Mouse (Mus musculus) forebrain, embryonic 14.5 days (tissue): ENCODE data around the gene Ypel3. TPM values are rescaled to one million over a fixed set of nuclear protein-coding genes. Genes with fewer than 3 reads are reported as not detected.

Experiments used
- ATAC-seq: fragments of 200-750 bp; cut with Nextera tagmentation; 2 replicates; pipeline ENCODE4 v1.8.0; 2017; ENCODE audit warnings: mild to moderate bottlenecking, moderate library complexity
- DNase-seq: peaks from one replicate; pipeline ENCODE4 v3.0.0-alpha.2; 2015; ENCODE audit warnings: low spot score
- H3K27ac ChIP-seq: fragments of 300-500 bp; sonication (generic); 2 replicates; pipeline ENCODE4 v1.5.1; 2014; ENCODE audit warnings: low read depth, mild to moderate bottlenecking, control low read depth, low read length, moderate library complexity
- H3K27me3 ChIP-seq: fragments of 300-500 bp; sonication (generic); replicated peaks from 2 replicates; pipeline ENCODE4 v1.6.1; 2014; ENCODE audit warnings: low read length, control low read depth, mixed read lengths; ENCODE audit not compliant: control insufficient read depth, insufficient read depth
- H3K36me3 ChIP-seq: fragments of 300-500 bp; sonication (generic); 2 replicates; pipeline ENCODE4 v1.6.1; 2014; ENCODE audit warnings: low read length, control low read depth; ENCODE audit not compliant: control insufficient read depth, insufficient read depth
- H3K4me1 ChIP-seq: fragments of 300-500 bp; sonication (generic); 2 replicates; pipeline ENCODE4 v1.6.1; 2014; ENCODE audit warnings: antibody characterized with exemption, low read length, control low read depth; ENCODE audit not compliant: control insufficient read depth, insufficient read depth
- H3K4me2 ChIP-seq: fragments of 300-500 bp; sonication (generic); 2 replicates; pipeline ENCODE4 v1.6.1; 2014; ENCODE audit warnings: mild to moderate bottlenecking, control low read depth, low read length
- H3K4me3 ChIP-seq: fragments of 300-500 bp; sonication (generic); 2 replicates; pipeline ENCODE4 v1.5.1; 2014; ENCODE audit warnings: low read depth, low read length, control low read depth
- H3K9ac ChIP-seq: fragments of 300-500 bp; sonication (generic); 2 replicates; pipeline ENCODE4 v1.6.1; 2014; ENCODE audit warnings: mild to moderate bottlenecking, low read length, control low read depth, moderate library complexity
- H3K9me3 ChIP-seq: fragments of 300-500 bp; sonication (generic); replicated peaks from 2 replicates; pipeline ENCODE4 v1.6.1; 2016; ENCODE audit warnings: low read length, control low read depth, mixed read lengths; ENCODE audit not compliant: control insufficient read depth
- WGBS: fragments of 180-500 bp; shearing (Covaris S2); extraction: QIAGEN DNeasy Blood & Tissue Kit; methylation state at CpG from one replicate; pipeline ENCODE4 v1.1.7; 2014; 5-methylcytosine and 5-hydroxymethylcytosine counted together
- polyA plus RNA-seq: library from polyadenylated mRNA; unstranded; fragments of >200 nt; fragmentation: Nextera tagmentation; extraction: Ambion mirVana; gene quantifications from 2 replicates; pipeline ENCODE4 v1.2.1, GENCODE M21; 2014

Gene Ypel3
- polyA plus RNA-seq, 1 experiment from 2014 or later = 230 TPM

DNA sequence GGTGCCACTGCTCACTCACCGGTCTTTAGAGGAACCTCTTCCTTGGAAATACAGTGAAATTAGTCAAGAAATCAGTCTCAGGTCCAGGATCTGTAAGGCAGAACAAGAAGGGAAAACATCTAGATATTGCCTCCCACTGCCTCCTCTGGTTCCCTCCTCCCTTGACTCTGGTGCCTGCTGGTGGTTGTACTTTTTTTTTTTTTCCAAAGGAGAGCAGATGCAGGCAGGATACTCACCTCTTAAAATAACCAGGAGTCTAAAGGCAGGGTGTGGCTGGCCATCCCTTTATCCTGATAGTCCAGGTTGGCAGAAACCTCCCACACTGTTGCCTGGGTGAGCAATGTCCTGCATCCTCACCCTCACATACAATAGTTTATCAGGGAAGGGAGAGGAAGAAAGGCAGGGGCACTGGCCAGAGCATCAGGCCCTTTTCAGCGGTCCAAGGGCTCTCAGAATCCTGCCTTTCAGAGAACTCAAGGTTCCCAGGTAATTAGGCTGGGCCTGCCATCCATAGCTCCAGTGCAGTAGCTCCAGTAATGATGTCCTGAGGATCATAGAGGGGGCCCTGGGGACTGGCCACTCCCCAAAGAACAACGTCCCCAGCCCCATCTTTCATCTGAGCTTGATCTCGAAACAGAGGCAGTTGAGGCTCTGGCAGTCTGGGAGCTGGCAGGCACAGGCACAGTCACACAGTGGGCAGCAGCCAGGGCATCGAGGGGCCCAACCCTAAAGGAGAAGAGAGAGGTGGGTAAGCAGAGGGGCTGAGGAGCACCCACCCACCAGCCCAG is 23.7 kb downstream of the Ypel3 start:
- Histone ChIP-seq H3K36me3 (peaks cover 45% of the 10 kb centered on the region), H3K9me3 (no peaks in the 10 kb centered on the region), H3K27me3 (no peaks in the 10 kb centered on the region), H3K4me3 (peak overlapping the region; percentile 70), H3K9ac (peak overlapping the region; percentile 76), H3K27ac (peak overlapping the region; percentile 95; the same call in 1 of the 2 replicates), H3K4me1 (peaks cover 12% of the 10 kb centered on the region), H3K4me2 (peak overlapping the region; percentile 90)
- 31% methylated on average over 5 of the region's 5 CpGs for WGBS
- ATAC-seq (no peak), DNase-seq (no peak)

DNA sequence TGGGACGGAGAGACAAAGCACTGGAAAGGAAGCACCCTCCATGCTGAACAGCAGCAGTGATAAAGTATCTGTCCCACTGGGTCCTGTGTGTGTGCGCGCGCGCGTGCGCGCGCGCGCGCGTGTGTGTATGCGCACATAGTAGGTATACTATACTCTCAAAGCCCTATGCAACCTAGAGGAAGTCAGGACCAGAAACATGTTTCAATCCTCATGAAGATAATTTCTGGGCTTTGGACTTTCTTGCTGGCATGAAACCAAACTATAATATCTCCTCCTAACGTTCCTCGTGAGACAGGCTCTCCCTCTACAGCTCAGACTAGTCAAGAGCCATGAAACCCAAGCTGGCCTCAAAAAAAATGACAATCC is 24.3 kb downstream of the Ypel3 start:
- Histone ChIP-seq H3K27me3 (no peaks in the 10 kb centered on the region), H3K4me3 (no peak overlapping the region), H3K4me2 (no peak overlapping the region), H3K9ac (no peak overlapping the region), H3K27ac (no peak overlapping the region), H3K36me3 (peaks cover 40% of the 10 kb centered on the region), H3K4me1 (peaks cover 12% of the 10 kb centered on the region), H3K9me3 (no peaks in the 10 kb centered on the region)
- ATAC-seq (no peak), DNase-seq (no peak)
- WGBS = 96% methylated on average over 16 of the region's 16 CpGs

DNA sequence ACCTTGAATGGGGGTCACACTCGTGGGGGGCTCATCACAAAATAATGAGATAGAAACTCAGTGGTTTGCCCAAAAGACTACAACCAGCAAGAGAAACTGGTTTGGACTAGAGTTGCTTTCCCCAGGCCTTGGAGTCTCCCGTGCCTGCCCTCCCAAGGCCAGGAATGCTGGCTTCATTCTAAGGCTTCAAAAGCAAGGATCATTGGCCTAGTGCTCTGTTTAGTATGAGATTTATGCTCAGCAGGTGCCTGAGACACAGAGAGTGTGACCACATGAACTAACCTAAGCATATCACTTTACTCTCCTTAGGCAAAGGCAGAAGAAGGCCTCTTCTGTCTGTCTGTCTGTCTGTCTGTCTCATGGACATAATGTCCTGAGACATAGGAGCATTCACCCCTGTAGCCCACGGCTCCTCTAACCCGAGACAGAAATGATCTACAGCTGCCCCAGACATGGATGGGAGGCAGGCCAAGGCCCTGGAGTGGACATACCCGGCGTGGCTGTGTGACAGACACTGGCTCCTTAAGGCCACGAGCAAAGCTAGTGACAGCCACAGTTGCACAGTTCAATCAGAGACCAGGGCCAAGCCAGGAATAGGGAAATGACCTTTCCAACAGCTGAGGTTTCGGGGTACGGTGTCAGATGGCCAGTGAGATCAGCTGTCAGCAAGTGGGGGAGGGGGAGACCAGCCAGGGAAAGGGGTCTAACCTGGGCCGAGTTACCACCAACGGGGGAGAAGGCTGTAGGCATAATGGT is 25.6 kb downstream of the Ypel3 start:
- Histone ChIP-seq H3K36me3 (peaks cover 28% of the 10 kb centered on the region), H3K4me1 (peaks cover 12% of the 10 kb centered on the region), H3K27me3 (no peaks in the 10 kb centered on the region), H3K27ac (no peak overlapping the region), H3K9ac (no peak overlapping the region), H3K9me3 (no peaks in the 10 kb centered on the region), H3K4me3 (no peak overlapping the region), H3K4me2 (no peak overlapping the region)
- DNase-seq = no peak
- ATAC-seq = no peak
- WGBS = 89% methylated on average over 11 of the region's 11 CpGs

DNA sequence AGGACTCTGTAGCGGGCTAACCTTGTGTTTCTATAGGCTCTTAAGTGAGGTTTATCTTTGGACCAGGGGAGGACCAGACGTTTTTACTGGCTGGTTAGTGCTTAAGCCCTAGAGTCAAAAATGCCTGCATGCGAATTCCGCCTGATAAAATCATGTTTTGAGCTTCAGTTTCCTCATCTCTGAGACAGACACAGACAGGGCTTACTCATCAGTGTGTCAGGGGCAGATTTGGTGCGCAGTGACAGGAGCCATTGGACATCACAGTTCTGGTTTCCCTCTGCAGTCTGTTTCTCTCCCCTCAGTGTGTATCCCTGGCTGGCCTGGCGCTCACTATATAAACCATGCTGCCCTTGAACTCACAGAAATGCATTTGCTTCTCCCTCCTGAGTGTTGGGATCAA is 26.4 kb downstream of the Ypel3 start:
- Histone ChIP-seq H3K4me1 (peaks cover 8% of the 10 kb centered on the region), H3K4me3 (no peak overlapping the region), H3K27me3 (no peaks in the 10 kb centered on the region), H3K4me2 (no peak overlapping the region), H3K9me3 (no peaks in the 10 kb centered on the region), H3K27ac (no peak overlapping the region), H3K9ac (no peak overlapping the region), H3K36me3 (peaks cover 28% of the 10 kb centered on the region)
- DNase-seq (no peak), ATAC-seq (no peak)
- WGBS = 94% methylated on average over 6 of the region's 6 CpGs

GRCm38 (mm10) chr7:126803751-126804150 is 27.0 kb downstream of the Ypel3 start:
- DNase-seq = no peak
- Histone ChIP-seq H3K36me3 (peaks cover 28% of the 10 kb centered on the region), H3K9ac (no peak overlapping the region)

GRCm38 (mm10) chr7:126806956-126807355 is 30.2 kb downstream of the Ypel3 start:
- Histone ChIP-seq H3K36me3 (peaks cover 26% of the 10 kb centered on the region), H3K9ac (0 out of 2 replicates have a peak overlapping the region, but pooled peaks have one; percentile 9), H3K27ac (no peak overlapping the region), H3K4me3 (no peak overlapping the region), H3K4me2 (no peak overlapping the region), H3K9me3 (no peaks in the 10 kb centered on the region), H3K27me3 (no peaks in the 10 kb centered on the region), H3K4me1 (peaks cover 8% of the 10 kb centered on the region)
- ATAC-seq (no peak), DNase-seq (no peak)
- WGBS = 84% methylated on average over 6 of the region's 6 CpGs

More at GRCm38 (mm10) chr7:126803751-126804150, 27.0 kb downstream of the Ypel3 start:
- Histone ChIP-seq H3K4me2 (no peak overlapping the region), H3K27ac (no peak overlapping the region), H3K27me3 (no peaks in the 10 kb centered on the region), H3K4me3 (no peak overlapping the region), H3K9me3 (no peaks in the 10 kb centered on the region), H3K4me1 (peaks cover 12% of the 10 kb centered on the region)
- ATAC-seq = no peak

DNA sequence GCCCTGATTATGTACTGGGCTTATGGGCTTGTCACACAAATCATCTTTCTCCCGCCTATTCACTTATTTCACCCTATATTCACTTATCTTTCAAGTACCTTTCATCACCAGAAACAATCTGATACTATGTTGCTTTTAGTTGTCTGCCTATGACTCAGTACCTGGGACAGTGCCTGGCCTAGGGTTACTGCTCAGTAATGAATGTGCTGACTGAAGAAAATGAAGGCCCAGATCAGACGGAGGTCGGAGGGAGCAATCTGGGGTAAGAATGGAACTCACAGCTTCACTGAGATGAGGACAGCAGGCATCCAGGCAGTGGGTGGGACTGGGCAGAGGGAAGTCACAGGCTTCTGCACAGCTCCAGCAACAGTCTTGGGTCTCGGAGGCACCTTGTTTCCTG is 30.6 kb downstream of the Ypel3 start:
- DNase-seq (no peak), ATAC-seq (no peak)
- Histone ChIP-seq H3K9me3 (no peaks in the 10 kb centered on the region), H3K4me3 (no peak overlapping the region), H3K4me1 (peaks cover 8% of the 10 kb centered on the region), H3K27me3 (no peaks in the 10 kb centered on the region), H3K9ac (peak overlapping the region; percentile 88; the same call in 1 of the 2 replicates), H3K36me3 (peaks cover 25% of the 10 kb centered on the region), H3K4me2 (peak overlapping the region; percentile 90; the same call in 1 of the 2 replicates), H3K27ac (no peak overlapping the region)
- WGBS = 75% methylated on average over 4 of the region's 4 CpGs

DNA sequence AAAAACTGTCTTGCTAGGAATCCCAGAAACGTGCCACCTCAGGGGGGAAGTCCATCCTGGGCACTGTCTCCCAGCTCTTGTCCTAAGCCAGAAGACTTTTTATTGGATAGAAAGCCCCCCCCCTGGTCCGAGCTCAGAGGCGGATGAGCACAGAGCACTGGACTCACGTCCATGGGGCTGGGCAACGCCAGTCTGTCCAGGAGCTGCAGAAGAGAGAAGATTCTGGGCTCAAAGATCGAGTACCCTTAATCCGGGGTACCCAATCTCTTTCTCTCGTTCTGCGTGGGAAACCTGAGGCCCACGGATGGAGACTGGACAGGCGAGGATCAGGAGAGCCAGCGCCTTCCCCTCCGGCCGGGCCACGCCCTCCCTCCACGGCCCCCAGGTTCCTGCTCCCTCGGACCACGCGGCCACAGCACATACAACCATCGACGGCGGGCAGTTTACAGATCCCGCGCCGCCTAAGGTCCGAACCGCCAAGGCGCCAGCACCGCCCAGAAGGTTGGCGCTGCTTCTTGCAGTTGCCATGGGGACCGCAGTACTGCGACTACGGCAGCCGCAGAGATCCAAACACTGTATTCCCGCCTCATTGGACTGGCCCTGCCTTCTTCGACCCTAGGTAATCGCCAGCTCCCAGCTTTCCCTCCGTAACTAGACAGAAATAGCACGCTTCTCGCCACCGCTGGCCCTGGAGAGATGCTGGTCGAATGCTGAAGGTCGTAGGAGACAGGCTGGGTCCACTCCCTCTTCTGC is 32.1 kb downstream of the Ypel3 start:
- no peaks in the 10 kb centered on the region for H3K27me3 ChIP-seq
- ATAC-seq = peak; percentile 98
- under 1% methylated on average over 43 of the region's 43 CpGs for WGBS

More for the DNA sequence above, 32.1 kb downstream of the Ypel3 start:
- Histone ChIP-seq H3K9me3 (no peaks in the 10 kb centered on the region), H3K36me3 (peaks cover 12% of the 10 kb centered on the region; the same call in 1 of the 2 replicates), H3K4me3 (peak overlapping the region; percentile 72), H3K9ac (peak overlapping the region; percentile 88), H3K27ac (peak overlapping the region; percentile 67), H3K4me1 (peaks cover 8% of the 10 kb centered on the region), H3K4me2 (peak overlapping the region; percentile 90)
- DNase-seq = peak; percentile 94
